Comparison of ENCODE assay signal across 8 mouse cellular contexts in the genomic region with DNA sequence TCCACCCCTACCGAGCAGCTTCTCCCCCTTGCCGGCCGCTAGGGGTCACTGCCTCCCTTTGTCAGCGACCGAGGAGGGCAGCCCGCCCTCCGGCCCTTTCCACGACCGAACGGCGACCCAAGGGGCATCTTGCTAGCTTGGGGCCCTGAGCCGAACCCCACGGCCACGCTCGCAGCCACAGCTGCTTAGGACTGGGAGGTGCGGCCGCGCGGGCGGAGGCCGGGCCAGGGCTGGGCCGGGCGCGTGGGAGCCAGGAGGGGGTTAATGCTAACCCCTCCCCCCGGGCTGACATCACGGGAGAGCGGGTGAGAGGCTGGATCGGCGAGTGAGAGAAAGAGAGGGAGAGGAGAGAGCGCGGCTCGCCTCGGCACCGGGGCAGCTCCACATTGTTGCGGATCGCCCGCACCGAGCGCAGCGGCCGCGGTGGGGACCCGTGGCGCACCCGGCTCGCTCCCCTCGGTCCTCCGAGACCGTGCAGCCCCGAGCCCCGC. TPM values are rescaled to one million over a fixed set of nuclear protein-coding genes. Genes with fewer than 3 reads are reported as not detected.
DNase-seq lines count a peak whose midpoint lies in the region; ATAC-seq lines count a peak whose summit lies in the region.

A gene (plus strand): TSS at position 338 of the 491 bp plus-strand sequence.

- peak within 1 kb of the TSS; percentile 91 for H3K4me2 ChIP-seq in hindbrain, embryonic 14.5 days (replicated peaks)

- peak within 1 kb of the TSS; percentile 76 for H3K4me3 ChIP-seq in hindbrain, embryonic 14.5 days (replicated peaks; ENCODE audit: low read length)

- DNase-seq in NIH3T3 (ENCODE audit: low read depth), result peak; percentile 90
- peak; percentile 92 for DNase-seq in cerebellum, adult 9-11 months
- DNase-seq in frontal cortex, postnatal 25 days (ENCODE audit: low spot score in 2 of 2), result peak; percentile 69 to 73
- DNase-seq in hindbrain, embryonic 14.5 days (ENCODE audit: low spot score), result peak; percentile 84
- DNase-seq in layer of hippocampus, postnatal 25 days (ENCODE audit: extremely low spot score in 1 of 2, low spot score in 1 of 2), result peak; percentile 86 to 92
- peak; percentile 89 for DNase-seq in lung, postnatal 14 days
- DNase-seq in retina, adult 2 months (ENCODE audit: low read depth, low spot score), result peak; percentile 79
- DNase-seq in thymus, postnatal 25 days, result peak; percentile 76

- peak; percentile 91 for ATAC-seq in hindbrain, embryonic 14.5 days (ENCODE audit: low FRiP score)

- peak within 1 kb of the TSS; percentile 91 for H3K9ac ChIP-seq in hindbrain, embryonic 14.5 days

- peaks cover 6% of the 10 kb centered on the region; the same call in 1 of the 2 replicates for H3K27me3 ChIP-seq in hindbrain, embryonic 14.5 days (ENCODE audit: control insufficient read depth, insufficient read depth, low read length)

- peaks cover 44% of the 10 kb centered on the region for H3K4me1 ChIP-seq in hindbrain, embryonic 14.5 days (replicated peaks; ENCODE audit: control insufficient read depth, insufficient read depth, low read length)

- WGBS in hindbrain, embryonic 14.5 days, result under 1% methylated on average over 44 of the region's 51 CpGs

- H3K27ac ChIP-seq in hindbrain, embryonic 14.5 days, result peak within 1 kb of the TSS; percentile 98

- no peaks in the 10 kb centered on the region for H3K36me3 ChIP-seq in hindbrain, embryonic 14.5 days (replicated peaks; ENCODE audit: control insufficient read depth, insufficient read depth)

- no peaks in the 10 kb centered on the region for H3K9me3 ChIP-seq in hindbrain, embryonic 14.5 days (ENCODE audit: control insufficient read depth, low read length)

RNA-seq across cellular contexts. Expression of the gene that starts here (rescaled TPM):
- 18.0 and 18.9 TPM in 2 replicates for polyA plus RNA-seq in hindbrain, embryonic 14.5 days (2014; fragmentation: Nextera tagmentation; extraction: Ambion mirVana)
- 10 to 100 TPM; 83.5 to 89.1 TPM for total RNA-seq in layer of hippocampus, postnatal 25 days (2021)

Comparison
In these comparisons a context has a peak if more than half of its experiments do, and no peak if none do; other contexts are left out.
1. Peak in every context shown above with its lines: DNase-seq, ATAC-seq, H3K4me3 ChIP-seq and H3K27ac ChIP-seq.